ENCODE assay signal across 18 mouse cellular contexts in the genomic region with DNA sequence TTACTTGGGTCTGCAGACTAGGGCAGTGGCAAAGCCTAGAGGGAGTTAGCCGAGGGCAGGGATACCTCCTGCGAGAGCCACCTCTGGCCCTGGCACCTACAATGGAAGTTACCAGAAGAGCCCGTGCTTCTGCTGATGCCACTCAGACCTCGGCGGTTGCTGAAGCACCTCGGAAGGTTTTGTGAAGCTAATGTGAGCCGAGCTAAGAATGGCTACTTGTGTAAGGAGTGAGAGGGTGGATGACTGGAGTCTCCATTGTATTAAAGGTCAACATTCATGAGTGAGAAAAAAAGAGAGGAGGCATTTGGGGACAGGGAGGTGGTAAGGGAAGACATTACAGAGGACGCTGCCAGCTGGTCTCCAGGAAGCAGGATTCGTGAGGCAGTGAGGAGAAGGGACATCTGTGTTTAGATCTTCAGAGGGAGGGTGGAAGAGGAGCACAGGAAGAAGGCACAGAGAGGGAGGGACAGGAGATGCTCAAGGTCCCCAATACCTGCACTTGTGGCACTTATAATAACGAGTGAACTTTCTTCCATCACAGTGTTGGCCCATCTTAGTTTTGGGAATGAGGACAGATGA.
"Had no signal": no experiment of that assay in that cellular context is flagged by ENCODE, and none has a peak within 500 bp of the region (broad histone marks: within the 10 kb centered on the region; RNA-seq: fewer than 3 reads in every experiment).

No protein-coding gene starts in this region.

- H3K4me1 ChIP-seq: liver, embryonic 15.5 days; megakaryocyte, embryonic 14.5 days; neural tube, embryonic 12.5 days; stomach, embryonic 15.5 days had no signal

- H3K4me2 ChIP-seq: liver, embryonic 15.5 days; lung, embryonic 15.5 days; neural tube, embryonic 12.5 days; stomach, embryonic 15.5 days had no signal

- DNase-seq: liver, postnatal 0 days; lung, adult 2 months; lung, postnatal 14 days; lung, postnatal 36 days; midbrain, embryonic 14.5 days; right cerebral cortex, postnatal 14 days; thymus, adult 2 months; thymus, postnatal 25 days; thymus, postnatal 4 days had no signal

- H3K36me3 ChIP-seq: liver, embryonic 15.5 days; lung, embryonic 15.5 days; neural tube, embryonic 12.5 days; stomach, embryonic 15.5 days had no signal

- H3K4me3 ChIP-seq: liver, embryonic 15.5 days; lung, embryonic 15.5 days; megakaryocyte, embryonic 14.5 days; neural tube, embryonic 12.5 days; stomach, embryonic 15.5 days had no signal

- H3K9me3 ChIP-seq: liver, embryonic 15.5 days; lung, embryonic 15.5 days; megakaryocyte, embryonic 14.5 days; neural tube, embryonic 12.5 days; stomach, embryonic 15.5 days had no signal

- H3K27ac ChIP-seq: liver, embryonic 15.5 days; lung, embryonic 15.5 days; macrophage; neural tube, embryonic 12.5 days; stomach, embryonic 15.5 days; stomach, postnatal 0 days had no signal

- H3K27me3 ChIP-seq: liver, embryonic 15.5 days; lung, embryonic 15.5 days; megakaryocyte, embryonic 14.5 days; neural tube, embryonic 12.5 days; stomach, embryonic 15.5 days had no signal

- H3K9ac ChIP-seq: liver, embryonic 15.5 days; liver, postnatal 0 days; lung, embryonic 15.5 days; neural tube, embryonic 12.5 days; stomach, embryonic 15.5 days had no signal

- ATAC-seq: liver, postnatal 0 days; lung, postnatal 0 days; midbrain, embryonic 16.5 days had no signal
